Mouse (Mus musculus) gastrocnemius, postnatal 4 days (tissue): ENCODE results near the gene Olfr573-ps1. TPM values are rescaled to one million over a fixed set of nuclear protein-coding genes. Genes with fewer than 3 reads are reported as not detected.

Experiments used
- DNase-seq, 2 experiments: peaks; one replicate each; pipeline ENCODE4 v3.0.0; 2021 to 2022; ENCODE audit warnings: low spot score in 2 of 2, mixed read lengths in 2 of 2
- long read RNA-seq, 2 experiments: library from polyadenylated mRNA; stranded (forward); transcript quantifications; one replicate each; pipeline ENCODE4 v2.0.0; 2021
- total RNA-seq, 2 experiments: library from RNA; stranded (reverse); gene quantifications; 2 replicates each; pipeline ENCODE4 v1.2.3; 2021

Gene Olfr573-ps1
- not detected for total RNA-seq
- long read RNA-seq, experiment 1 = 0 reads
- long read RNA-seq, experiment 2 = 0 reads

GRCm38 (mm10) chr7:102942475-102942874 lies at the start of gene Olfr573-ps1:
Olfr573-ps1 (minus strand) TSS chr7:102942575.
- DNase-seq = no peak

GRCm38 (mm10) chr7:102989224-102989623 lies 46.8 kb upstream of the Olfr573-ps1 start, which contains the start of gene Olfr578:
Olfr578 (minus strand) TSS chr7:102989324.
- no peak for DNase-seq

GRCm38 (mm10) chr7:102975843-102976242 lies 33.5 kb upstream of the Olfr573-ps1 start, which contains the start of gene Olfr577:
Olfr577 (minus strand) TSS chr7:102975943.
- DNase-seq = no peak

- no peak for DNase-seq
Observed at GRCm38 (mm10) chr7:102974399-102974798, 32.0 kb upstream of the Olfr573-ps1 start.

GRCm38 (mm10) chr7:102962360-102962759 lies 20.0 kb upstream of the Olfr573-ps1 start, which contains the start of gene Olfr576:
Olfr576 (plus strand) TSS chr7:102962660.
- DNase-seq = no peak

GRCm38 (mm10) chr7:102958593-102958992 lies 16.2 kb upstream of the Olfr573-ps1 start, which contains the start of gene Olfr575:
Olfr575 (minus strand) TSS chr7:102958775.
- DNase-seq = no peak

GRCm38 (mm10) chr7:102958137-102958536 lies 15.8 kb upstream of the Olfr573-ps1 start:
- no peak for DNase-seq

- no peak for DNase-seq
Observed at GRCm38 (mm10) chr7:102950732-102951131, 8.4 kb upstream of the Olfr573-ps1 start.

GRCm38 (mm10) chr7:102948167-102948566 lies 5.8 kb upstream of the Olfr573-ps1 start, which contains the start of gene Olfr574:
Olfr574 (plus strand) TSS chr7:102948467.
- no peak for DNase-seq

- no peak for DNase-seq
Observed at GRCm38 (mm10) chr7:102943417-102943816, 1.0 kb upstream of the Olfr573-ps1 start.

- DNase-seq = no peak
Observed at GRCm38 (mm10) chr7:102927105-102927504, 15.3 kb downstream of the Olfr573-ps1 start.

GRCm38 (mm10) chr7:102924109-102924508 lies 18.3 kb downstream of the Olfr573-ps1 start, which contains the start of gene Olfr572:
Olfr572 (plus strand) TSS chr7:102924409.
- no peak for DNase-seq

GRCm38 (mm10) chr7:102919632-102920031 lies 22.7 kb downstream of the Olfr573-ps1 start:
- no peak for DNase-seq

- no peak for DNase-seq
Observed at GRCm38 (mm10) chr7:102917032-102917875, 25.1 kb downstream of the Olfr573-ps1 start, which contains the start of gene Olfr571. Olfr571 (minus strand) TSS chr7:102917536.

- DNase-seq = no peak
Observed at GRCm38 (mm10) chr7:102916405-102916804, 26.0 kb downstream of the Olfr573-ps1 start.

- no peak for DNase-seq
Observed at GRCm38 (mm10) chr7:102915261-102915660, 27.1 kb downstream of the Olfr573-ps1 start.

Other genes starting within 250 kb of the Olfr573-ps1 start
- gene Olfr557, start 246.7 kb downstream of the Olfr573-ps1 start, total RNA-seq = not detected
- gene Olfr558, start 240.4 kb downstream of the Olfr573-ps1 start, total RNA-seq = 1 to 10 TPM; 3.3 to 5.2 TPM
- gene Olfr33, start 223.5 kb downstream of the Olfr573-ps1 start, total RNA-seq = not detected
- gene Olfr559, start 215.1 kb downstream of the Olfr573-ps1 start, total RNA-seq = not detected
- gene Olfr560, start 183.2 kb downstream of the Olfr573-ps1 start, total RNA-seq = under 1 TPM in 1 of 2 experiments, not detected in 1; 0.17 TPM
- 1 to 10 TPM in 1 of 2 experiments, under 1 TPM in 1; 0.83 to 1.9 TPM for gene Olfr78, start 183.1 kb downstream of the Olfr573-ps1 start, total RNA-seq
- gene Olfr561, start 171.4 kb downstream of the Olfr573-ps1 start, total RNA-seq = under 1 TPM in 1 of 2 experiments, not detected in 1; 0.27 TPM
- not detected for gene Olfr564, start 139.1 kb downstream of the Olfr573-ps1 start, total RNA-seq
- gene Olfr566, start 83.8 kb downstream of the Olfr573-ps1 start, total RNA-seq = not detected
- not detected for gene Olfr568, start 65.5 kb downstream of the Olfr573-ps1 start, total RNA-seq
- not detected for gene Olfr569, start 51.7 kb downstream of the Olfr573-ps1 start, total RNA-seq
- not detected for gene Olfr570, start 48.0 kb downstream of the Olfr573-ps1 start, total RNA-seq
- not detected for gene Olfr571, start 25.0 kb downstream of the Olfr573-ps1 start, total RNA-seq
- gene Olfr572, start 18.2 kb downstream of the Olfr573-ps1 start, total RNA-seq = not detected
- not detected for gene Olfr574, start 5.9 kb upstream of the Olfr573-ps1 start, total RNA-seq
- not detected for gene Olfr575, start 16.2 kb upstream of the Olfr573-ps1 start, total RNA-seq
- not detected for gene Olfr576, start 20.1 kb upstream of the Olfr573-ps1 start, total RNA-seq
- gene Olfr577, start 33.4 kb upstream of the Olfr573-ps1 start, total RNA-seq = not detected
- not detected for gene Olfr578, start 46.7 kb upstream of the Olfr573-ps1 start, total RNA-seq
- not detected for gene Olfr582, start 95.4 kb upstream of the Olfr573-ps1 start, total RNA-seq
- gene Olfr583, start 108.7 kb upstream of the Olfr573-ps1 start, total RNA-seq = not detected
- gene Olfr584, start 139.3 kb upstream of the Olfr573-ps1 start, total RNA-seq = not detected
- not detected for gene Olfr585, start 155.1 kb upstream of the Olfr573-ps1 start, total RNA-seq
- gene Olfr586, start 183.1 kb upstream of the Olfr573-ps1 start, total RNA-seq = not detected
- not detected for gene Olfr588-ps1, start 198.3 kb upstream of the Olfr573-ps1 start, total RNA-seq
- not detected for gene Olfr589, start 213.8 kb upstream of the Olfr573-ps1 start, total RNA-seq
- not detected for gene Olfr591, start 235.8 kb upstream of the Olfr573-ps1 start, total RNA-seq
- gene Olfr592, start 242.2 kb upstream of the Olfr573-ps1 start, total RNA-seq = not detected